Mouse (Mus musculus): ENCODE measurements around the gene Robo4. TPM values are rescaled to one million over a fixed set of nuclear protein-coding genes. Genes with fewer than 3 reads are reported as not detected.

Gene Robo4
- polyA plus RNA-seq, 1 experiment = 34.2 TPM

- DNase-seq (ENCODE audit: low read depth) = no peak
These were observed 52.4 kb downstream of the Robo4 start for GRCm38 (mm10) chr9:37454011-37454492.

DNA sequence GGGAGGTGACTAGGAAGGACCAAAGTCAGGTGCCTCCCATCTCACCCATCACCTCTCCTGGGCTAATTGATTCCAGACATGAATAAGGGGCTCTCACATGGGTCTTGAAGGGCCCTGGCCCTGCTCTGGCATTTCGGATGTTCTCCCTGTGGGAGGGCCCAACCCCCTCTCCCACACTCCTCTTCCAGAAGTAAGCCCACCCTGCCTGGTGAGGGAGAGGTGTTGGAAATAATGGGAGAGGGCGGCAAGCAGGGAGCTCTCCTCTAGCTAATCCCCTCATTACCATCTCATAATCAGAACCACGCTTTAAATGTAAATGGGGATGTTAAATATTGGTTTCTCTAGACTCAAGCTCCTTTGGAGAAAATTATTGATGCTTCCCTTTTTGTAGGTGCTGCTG lies 53.3 kb downstream of the Robo4 start:
- no peak for DNase-seq (ENCODE audit: low read depth)

DNA sequence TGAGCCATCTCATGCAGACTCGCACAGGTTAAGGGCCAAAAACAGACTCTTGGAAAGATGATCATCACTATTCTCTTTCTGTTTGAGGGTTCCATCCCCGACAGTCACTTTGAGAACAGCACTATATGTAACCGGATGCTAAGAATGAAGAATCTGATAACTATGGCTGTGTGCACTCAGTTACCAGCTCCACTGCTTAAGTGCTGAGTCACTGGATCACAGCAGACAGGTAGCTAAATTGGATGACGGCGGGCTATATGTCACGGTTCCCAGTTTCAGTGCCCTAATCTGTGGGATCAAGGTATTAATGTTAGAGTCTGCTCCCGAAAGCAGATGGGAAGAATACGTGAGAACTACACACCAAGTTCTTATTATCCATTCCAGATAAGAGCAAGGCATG lies 54.2 kb downstream of the Robo4 start:
- no peak for DNase-seq (ENCODE audit: low read depth)

- DNase-seq (ENCODE audit: low read depth) = no peak
These were observed 54.8 kb downstream of the Robo4 start for GRCm38 (mm10) chr9:37456481-37456910.

- DNase-seq (ENCODE audit: low read depth) = no peak
These were observed 55.5 kb downstream of the Robo4 start for GRCm38 (mm10) chr9:37457151-37457550.

GRCm38 (mm10) chr9:37459665-37460042 lies 58.0 kb downstream of the Robo4 start:
- DNase-seq (ENCODE audit: low read depth) = no peak

- no peak for DNase-seq (ENCODE audit: low read depth)
These were observed 58.6 kb downstream of the Robo4 start for GRCm38 (mm10) chr9:37460043-37460960.

GRCm38 (mm10) chr9:37460961-37461340 lies 59.3 kb downstream of the Robo4 start:
- DNase-seq (ENCODE audit: low read depth) = no peak

GRCm38 (mm10) chr9:37461571-37461970 lies 59.9 kb downstream of the Robo4 start:
- DNase-seq (ENCODE audit: low read depth) = no peak

- no peak for DNase-seq (ENCODE audit: low read depth)
These were observed 61.1 kb downstream of the Robo4 start for GRCm38 (mm10) chr9:37462764-37463163.

Other genes with a start within 250 kb of the Robo4 start
- 4.2 and 5.8 TPM in 2 replicates for gene Tmem218, start 193.7 kb upstream of the Robo4 start, polyA plus RNA-seq (2012; rRNA removed)
- gene Slc37a2, start 146.2 kb upstream of the Robo4 start, polyA plus RNA-seq (2012; rRNA removed) = 3.2 and 3.9 TPM in 2 replicates
- 0.77 and 1.1 TPM in 2 replicates for gene Ccdc15, start 53.5 kb upstream of the Robo4 start, polyA plus RNA-seq (2012; rRNA removed)
- 0.32 and 0.51 TPM in 2 replicates for gene Hepacam, start 34.5 kb upstream of the Robo4 start, polyA plus RNA-seq (2012; rRNA removed)
- 0.25 and 0.34 TPM in 2 replicates for gene Robo3, start 31.3 kb downstream of the Robo4 start, polyA plus RNA-seq (2012; rRNA removed)
- 9.2 and 10.4 TPM in 2 replicates for gene Msantd2, start 87.4 kb downstream of the Robo4 start, polyA plus RNA-seq (2012; rRNA removed)
- gene Esam, start 126.2 kb downstream of the Robo4 start, polyA plus RNA-seq (2012; rRNA removed) = 60.9 and 73.5 TPM in 2 replicates
- gene Vsig2, start 137.4 kb downstream of the Robo4 start, polyA plus RNA-seq (2012; rRNA removed) = 9.4 and 11.8 TPM in 2 replicates
- gene Nrgn, start 151.0 kb downstream of the Robo4 start, polyA plus RNA-seq (2012; rRNA removed) = 19.3 and 24.3 TPM in 2 replicates
- 13.6 and 14.4 TPM in 2 replicates for gene Siae, start 153.8 kb downstream of the Robo4 start, polyA plus RNA-seq (2012; rRNA removed)
- 3.4 and 4.9 TPM in 2 replicates for gene Spa17, start 211.8 kb downstream of the Robo4 start, polyA plus RNA-seq (2012; rRNA removed)

All from gonadal fat pad, adult 2 months (tissue).